Mouse (Mus musculus) lung, postnatal 0 days (tissue): ENCODE data around the gene Epb41.

Experiments used
- CTCF ChIP-seq: IDR thresholded peaks from 2 replicates; pipeline ENCODE4 v1.5.1; 2016; ENCODE audit warnings: antibody characterized with exemption, mild to moderate bottlenecking
- EP300 ChIP-seq: IDR thresholded peaks from 2 replicates; pipeline ENCODE4 v1.6.1; 2016; ENCODE audit warnings: antibody characterized with exemption, mild to moderate bottlenecking, control low read depth

DNA sequence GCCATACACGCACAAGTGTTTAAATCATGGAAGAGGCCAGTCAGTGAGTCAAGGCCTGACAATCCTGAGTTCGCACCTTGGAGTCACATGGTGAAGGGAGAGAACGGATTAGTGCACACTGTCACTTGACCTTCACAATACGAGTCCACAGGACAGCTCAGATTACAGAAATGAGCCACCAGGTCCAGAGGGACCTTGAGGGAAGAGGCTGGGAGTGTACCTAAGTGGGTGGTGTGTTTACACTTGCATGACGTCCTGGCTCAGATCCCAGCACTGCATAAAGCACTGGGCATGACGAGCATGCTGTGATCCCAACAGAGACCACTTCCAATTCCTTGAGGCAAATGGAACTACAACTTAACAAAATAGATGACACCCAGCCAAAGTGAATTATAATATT is 168.7 kb downstream of the Epb41 start:
- TF ChIP-seq CTCF (no peak), EP300 (no peak; the same call in 1 of the 2 replicates)
